Mouse (Mus musculus) neural tube, embryonic 15.5 days (tissue): ENCODE data around the gene Tmem119. TPM values are rescaled to one million over a fixed set of nuclear protein-coding genes. Genes with fewer than 3 reads are reported as not detected.

Source experiments
- ATAC-seq: fragments of 200-750 bp; cut with Nextera tagmentation; 2 replicates; pipeline ENCODE4 v1.8.0; 2017; ENCODE audit warnings: mild to moderate bottlenecking, moderate TSS enrichment, moderate library complexity; ENCODE audit not compliant: low FRiP score
- H3K27ac ChIP-seq: fragments of 300-500 bp; sonication (generic); replicated peaks from 2 replicates; pipeline ENCODE4 v1.5.1; 2015; ENCODE audit warnings: mild to moderate bottlenecking, inconsistent platforms
- H3K27me3 ChIP-seq: fragments of 300-500 bp; sonication (generic); replicated peaks from 2 replicates; pipeline ENCODE4 v1.6.1; 2015; ENCODE audit warnings: inconsistent platforms
- H3K36me3 ChIP-seq: fragments of 300-500 bp; sonication (generic); 2 replicates; pipeline ENCODE4 v1.6.1; 2015; ENCODE audit warnings: inconsistent platforms
- H3K4me1 ChIP-seq: fragments of 300-500 bp; sonication (generic); 2 replicates; pipeline ENCODE4 v1.6.1; 2015; ENCODE audit warnings: inconsistent platforms
- H3K4me2 ChIP-seq: fragments of 300-500 bp; sonication (generic); 2 replicates; pipeline ENCODE4 v1.6.1; 2015; ENCODE audit warnings: inconsistent platforms, mild to moderate bottlenecking, moderate library complexity
- H3K4me3 ChIP-seq: fragments of 300-500 bp; sonication (generic); replicated peaks from 2 replicates; pipeline ENCODE4 v1.5.1; 2015; ENCODE audit warnings: mild to moderate bottlenecking, inconsistent platforms
- H3K9ac ChIP-seq: fragments of 300-500 bp; sonication (generic); replicated peaks from 2 replicates; pipeline ENCODE4 v1.6.1; 2015; ENCODE audit warnings: mild to moderate bottlenecking, inconsistent platforms
- H3K9me3 ChIP-seq: fragments of 300-500 bp; sonication (generic); replicated peaks from 2 replicates; pipeline ENCODE4 v1.6.1; 2016; ENCODE audit warnings: inconsistent platforms
- WGBS: fragments of 180-500 bp; shearing (Covaris S2); methylation state at CpG from one replicate; pipeline ENCODE4 v1.1.7; 2015; ENCODE audit warnings: mixed read lengths; 5-methylcytosine and 5-hydroxymethylcytosine counted together
- polyA plus RNA-seq: library from polyadenylated mRNA; unstranded; fragments of >200 nt; fragmentation: Nextera tagmentation; extraction: Ambion mirVana; gene quantifications from 2 replicates; pipeline ENCODE4 v1.2.1, GENCODE M21; 2015

Gene Tmem119
- polyA plus RNA-seq, 1 experiment from 2014 or later, result 12.1 TPM

GRCm38 (mm10) chr5:113772905-113773519, 27.3 kb downstream of the Tmem119 start:
- Histone ChIP-seq H3K4me3 (peak overlapping the region; percentile 99), H3K9me3 (no peaks in the 10 kb centered on the region), H3K4me2 (peak overlapping the region; percentile 92), H3K27me3 (no peaks in the 10 kb centered on the region), H3K9ac (peak overlapping the region; percentile 67), H3K36me3 (peaks cover 34% of the 10 kb centered on the region), H3K4me1 (peaks cover 36% of the 10 kb centered on the region), H3K27ac (peak overlapping the region; percentile 100)
- ATAC-seq, result peak; percentile 49
- 2% methylated on average over 30 of the region's 38 CpGs for WGBS

- 0% methylated on average over 49 of the region's 49 CpGs for WGBS
- H3K4me2 ChIP-seq, result peak within 1 kb of the TSS; percentile 92
- H3K4me1 ChIP-seq, result peaks cover 38% of the 10 kb centered on the region
- peak within 1 kb of the TSS; percentile 100 for H3K27ac ChIP-seq
- H3K36me3 ChIP-seq, result peaks cover 35% of the 10 kb centered on the region
- H3K9me3 ChIP-seq, result no peaks in the 10 kb centered on the region
- H3K27me3 ChIP-seq, result no peaks in the 10 kb centered on the region
- peak; percentile 89 for ATAC-seq
- peak within 1 kb of the TSS; percentile 99 for H3K4me3 ChIP-seq
- H3K9ac ChIP-seq, result peak within 1 kb of the TSS; percentile 83
Measured at GRCm38 (mm10) chr5:113772450-113772895, 27.8 kb downstream of the Tmem119 start, which contains the start of the genes Sart3 and Iscu. Sart3 (minus strand) TSS chr5:113772510. Iscu (plus strand) TSS chr5:113772748.

DNA sequence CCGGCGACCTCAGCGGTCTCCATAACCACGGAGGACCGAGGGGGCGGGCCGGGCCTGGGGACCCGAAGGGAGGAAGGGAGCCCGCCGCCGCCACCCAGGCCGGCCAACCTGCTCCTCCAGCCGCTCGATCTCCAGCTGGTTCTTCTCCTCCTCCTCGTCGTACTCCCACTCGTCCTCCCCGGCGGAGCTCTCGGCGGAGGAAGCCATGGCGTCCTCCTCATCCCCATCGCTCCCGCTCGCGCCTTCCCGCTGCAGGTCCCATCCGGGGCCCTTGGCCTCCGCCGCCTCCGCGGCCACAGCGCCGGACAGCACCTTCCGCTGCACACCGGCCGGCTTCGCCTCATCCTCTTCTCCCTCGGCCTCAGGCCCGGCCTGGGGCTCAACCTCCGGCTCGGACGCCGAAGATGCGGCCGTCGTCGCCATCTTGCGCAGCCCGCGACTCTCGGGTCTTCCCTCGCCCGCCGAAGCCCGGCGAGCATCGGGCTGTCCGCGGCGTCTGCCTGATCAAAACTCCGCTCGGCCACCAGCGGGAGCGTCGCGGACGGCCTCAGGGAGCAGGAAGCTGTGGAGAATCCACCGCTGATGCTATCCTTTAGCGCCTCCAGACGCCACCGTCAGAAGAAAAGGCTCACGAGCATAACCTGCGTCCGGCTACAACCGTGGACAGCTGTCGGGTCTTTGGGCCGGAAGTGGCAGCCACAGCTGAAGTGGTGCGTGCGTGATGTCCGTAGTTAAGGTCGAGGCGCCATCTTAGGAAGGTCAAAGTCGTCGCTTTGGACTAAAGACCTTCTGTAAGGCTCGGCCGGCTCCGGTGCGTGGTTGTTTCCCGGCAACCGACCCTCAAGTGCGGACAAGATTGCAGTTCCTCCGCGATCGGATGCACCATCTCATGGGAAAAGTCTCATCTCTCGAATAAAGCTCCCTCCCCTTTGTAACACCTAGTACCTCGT, 28.8 kb downstream of the Tmem119 start:
- peak overlapping the region; percentile 92 for H3K4me2 ChIP-seq
- H3K36me3 ChIP-seq, result peaks cover 33% of the 10 kb centered on the region
- peak; percentile 85 for ATAC-seq
- peak overlapping the region; percentile 100 for H3K27ac ChIP-seq
- peak overlapping the region; percentile 83 for H3K9ac ChIP-seq
- peak overlapping the region; percentile 99 for H3K4me3 ChIP-seq
- WGBS, result under 1% methylated on average over 89 of the region's 97 CpGs
- no peaks in the 10 kb centered on the region for H3K9me3 ChIP-seq
- peaks cover 38% of the 10 kb centered on the region for H3K4me1 ChIP-seq
- no peaks in the 10 kb centered on the region for H3K27me3 ChIP-seq

DNA sequence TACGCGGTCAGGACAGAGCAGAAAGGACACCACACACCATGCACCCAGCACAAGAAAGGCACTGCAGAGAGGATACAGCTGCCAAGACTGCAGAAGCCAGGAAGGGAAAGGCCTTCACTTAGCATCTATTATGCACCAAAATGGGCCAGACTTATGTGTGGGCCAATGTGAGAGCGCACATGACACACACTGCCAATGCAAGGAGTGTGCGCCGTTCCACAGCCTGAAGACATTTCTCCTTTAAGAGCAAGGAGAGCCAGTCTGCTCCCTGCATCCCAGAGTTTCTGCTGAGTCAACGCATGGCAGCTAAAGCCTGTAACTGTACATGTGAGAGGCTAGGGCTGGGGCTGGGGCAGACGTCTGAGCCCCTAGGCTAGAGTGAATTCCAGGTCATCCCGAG, 31.5 kb downstream of the Tmem119 start:
- Histone ChIP-seq H3K4me2 (no peak overlapping the region), H3K36me3 (peaks cover 15% of the 10 kb centered on the region), H3K27ac (no peak overlapping the region), H3K4me1 (peaks cover 34% of the 10 kb centered on the region), H3K4me3 (no peak overlapping the region), H3K27me3 (no peaks in the 10 kb centered on the region), H3K9me3 (no peaks in the 10 kb centered on the region), H3K9ac (no peak overlapping the region)
- ATAC-seq, result no peak
- 92% methylated on average over 8 of the region's 8 CpGs for WGBS

DNA sequence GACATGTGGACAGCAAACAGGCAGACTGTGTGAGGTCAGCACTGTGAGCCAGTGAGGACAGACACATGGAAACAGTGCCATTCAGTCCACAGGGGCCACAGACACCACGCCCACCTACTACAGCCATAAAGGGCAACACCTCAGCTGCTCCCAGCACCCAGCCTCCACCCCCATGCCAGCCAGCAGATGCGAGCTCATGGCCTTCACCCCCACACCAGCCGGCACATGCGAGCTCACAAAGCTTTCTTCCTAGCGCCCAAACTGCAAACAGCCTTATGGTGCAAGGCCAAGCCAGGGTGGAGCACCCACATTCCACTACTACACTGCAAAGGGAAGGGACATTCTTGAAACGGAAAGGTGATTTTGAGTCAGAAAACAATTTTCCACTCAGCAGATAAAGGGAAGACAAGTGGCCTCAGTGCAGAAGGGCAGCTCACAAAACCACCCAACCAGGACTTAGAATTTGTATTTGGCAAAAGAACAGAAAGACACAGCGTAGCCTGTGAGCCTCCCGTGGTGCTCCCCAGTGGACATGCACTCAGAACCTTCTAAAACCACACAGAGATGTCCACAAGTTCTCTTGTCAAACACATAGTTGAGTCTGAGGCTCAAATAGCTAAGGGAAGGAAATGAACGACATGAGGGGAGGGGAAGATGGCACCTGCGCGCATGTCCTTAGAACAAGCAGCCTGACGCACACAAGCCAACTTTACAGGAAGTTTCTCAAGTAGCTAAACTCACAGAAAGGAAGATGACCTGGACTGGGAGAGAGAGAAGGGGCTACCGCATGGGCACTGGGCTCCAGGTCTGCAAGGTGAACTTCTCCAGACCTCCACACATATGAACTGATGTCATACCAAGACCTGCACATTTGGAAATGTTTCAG, 34.4 kb downstream of the Tmem119 start:
- ATAC-seq, result no peak
- Histone ChIP-seq H3K9me3 (no peaks in the 10 kb centered on the region), H3K9ac (no peak overlapping the region), H3K4me1 (peaks cover 26% of the 10 kb centered on the region), H3K27ac (no peak overlapping the region), H3K4me3 (no peak overlapping the region), H3K36me3 (peaks cover 37% of the 10 kb centered on the region), H3K27me3 (no peaks in the 10 kb centered on the region), H3K4me2 (no peak overlapping the region)
- 86% methylated on average over 13 of the region's 13 CpGs for WGBS

DNA sequence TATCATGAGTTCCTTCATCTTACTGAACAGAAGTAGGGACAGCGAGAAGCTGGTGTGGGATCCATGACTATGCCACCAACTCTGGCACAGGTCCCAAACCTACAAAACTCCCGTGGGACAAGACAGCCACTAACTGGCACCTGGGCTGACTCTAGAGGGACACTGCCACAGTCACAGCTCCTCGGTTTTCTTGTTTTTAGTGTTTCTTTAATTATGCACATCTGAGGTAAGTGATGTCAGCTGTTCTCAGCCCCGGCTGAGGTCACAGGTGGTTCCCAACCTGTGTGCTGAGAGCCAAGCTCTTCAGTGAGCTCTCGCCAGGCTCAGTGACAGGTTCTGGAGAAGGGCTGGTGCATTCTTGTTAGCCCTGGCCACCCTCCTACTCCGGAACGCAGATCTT, 35.9 kb downstream of the Tmem119 start:
- H3K9ac ChIP-seq, result no peak overlapping the region
- WGBS, result 91% methylated on average over 7 of the region's 7 CpGs
- H3K27me3 ChIP-seq, result no peaks in the 10 kb centered on the region
- no peak for ATAC-seq
- H3K4me1 ChIP-seq, result peaks cover 13% of the 10 kb centered on the region
- H3K9me3 ChIP-seq, result no peaks in the 10 kb centered on the region
- H3K4me2 ChIP-seq, result no peak overlapping the region
- H3K36me3 ChIP-seq, result peaks cover 50% of the 10 kb centered on the region
- H3K4me3 ChIP-seq, result no peak overlapping the region
- no peak overlapping the region for H3K27ac ChIP-seq

GRCm38 (mm10) chr5:113761585-113761984, 38.7 kb downstream of the Tmem119 start:
- H3K4me2 ChIP-seq, result no peak overlapping the region
- WGBS, result 94% methylated on average over 2 of the region's 2 CpGs
- H3K4me1 ChIP-seq, result no peaks in the 10 kb centered on the region
- no peaks in the 10 kb centered on the region for H3K9me3 ChIP-seq
- H3K27me3 ChIP-seq, result no peaks in the 10 kb centered on the region
- H3K4me3 ChIP-seq, result no peak overlapping the region
- no peak overlapping the region for H3K9ac ChIP-seq
- H3K27ac ChIP-seq, result no peak overlapping the region
- peaks cover 68% of the 10 kb centered on the region for H3K36me3 ChIP-seq
- no peak for ATAC-seq

DNA sequence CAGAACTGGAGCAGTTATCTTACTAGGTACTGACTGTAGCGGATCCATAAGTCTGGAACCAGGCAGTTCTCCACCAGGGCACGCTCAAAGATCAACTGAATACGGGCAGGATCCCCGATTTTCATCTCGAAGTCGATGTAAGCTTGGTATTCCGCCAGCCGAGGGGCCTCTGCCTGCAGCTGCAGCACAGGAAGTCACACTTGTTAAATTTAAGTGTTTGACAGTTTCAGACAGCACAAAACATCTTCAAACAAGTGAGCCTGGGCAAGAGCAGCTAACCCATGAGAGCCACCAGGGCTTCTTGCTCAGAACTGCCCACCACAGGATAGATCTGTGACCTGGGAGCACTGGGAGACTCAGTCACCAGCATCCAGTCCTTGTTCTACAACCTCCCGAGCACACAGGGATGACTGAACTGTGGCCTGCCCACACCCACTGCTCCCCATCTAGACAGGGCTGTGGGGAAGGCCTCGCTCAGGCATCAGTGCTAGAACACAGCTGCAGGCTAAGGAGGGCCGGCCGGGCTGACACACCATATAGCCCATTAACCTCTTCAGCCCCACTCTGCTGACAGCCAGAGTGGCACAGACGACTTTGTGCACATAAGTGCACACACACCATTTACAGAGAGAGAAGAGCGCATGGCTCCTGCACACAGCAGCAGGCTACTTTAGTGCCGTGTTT, 44.8 kb downstream of the Tmem119 start:
- no peak overlapping the region for H3K4me3 ChIP-seq
- H3K27me3 ChIP-seq, result no peaks in the 10 kb centered on the region
- no peaks in the 10 kb centered on the region for H3K4me1 ChIP-seq
- H3K27ac ChIP-seq, result no peak overlapping the region
- H3K9ac ChIP-seq, result no peak overlapping the region
- peaks cover 98% of the 10 kb centered on the region for H3K36me3 ChIP-seq
- H3K4me2 ChIP-seq, result no peak overlapping the region
- no peak for ATAC-seq
- WGBS, result 93% methylated on average over 15 of the region's 15 CpGs
- no peaks in the 10 kb centered on the region for H3K9me3 ChIP-seq

DNA sequence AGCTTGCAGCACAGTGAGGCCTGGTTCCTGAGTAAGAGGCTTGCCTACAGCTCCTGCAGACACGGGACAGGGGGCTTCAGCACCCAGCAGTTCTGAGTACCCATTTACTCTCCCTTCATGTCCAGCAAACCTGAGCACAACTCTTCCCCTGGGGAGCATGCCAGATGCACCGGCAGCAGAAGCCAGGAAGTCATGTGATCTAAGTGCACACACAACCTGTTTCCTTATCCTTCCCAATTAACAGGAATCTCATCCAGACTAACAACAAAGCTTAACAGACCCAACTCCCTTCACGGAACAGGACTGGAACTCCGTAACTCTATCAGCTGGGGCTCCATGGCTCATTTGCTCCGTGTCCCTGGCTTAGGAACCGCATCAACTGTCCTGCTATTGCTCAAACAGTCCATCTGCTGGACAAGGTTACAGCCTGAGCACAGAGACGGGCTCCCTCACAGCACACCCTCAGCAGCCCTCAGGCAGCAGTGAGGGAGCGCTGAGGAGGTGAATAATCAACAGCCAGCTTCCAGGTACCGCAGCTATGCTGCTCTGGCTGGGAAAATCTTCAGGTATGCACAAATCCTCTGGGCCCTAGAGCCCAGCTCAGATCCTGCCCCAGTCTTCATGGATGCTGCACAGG, 48.7 kb downstream of the Tmem119 start:
- no peak for ATAC-seq
- peaks cover 99% of the 10 kb centered on the region for H3K36me3 ChIP-seq
- H3K9ac ChIP-seq, result no peak overlapping the region
- H3K27me3 ChIP-seq, result no peaks in the 10 kb centered on the region
- WGBS, result 86% methylated on average over 9 of the region's 9 CpGs
- no peaks in the 10 kb centered on the region for H3K4me1 ChIP-seq
- H3K4me2 ChIP-seq, result no peak overlapping the region
- H3K4me3 ChIP-seq, result no peak overlapping the region
- no peak overlapping the region for H3K27ac ChIP-seq
- H3K9me3 ChIP-seq, result no peaks in the 10 kb centered on the region

DNA sequence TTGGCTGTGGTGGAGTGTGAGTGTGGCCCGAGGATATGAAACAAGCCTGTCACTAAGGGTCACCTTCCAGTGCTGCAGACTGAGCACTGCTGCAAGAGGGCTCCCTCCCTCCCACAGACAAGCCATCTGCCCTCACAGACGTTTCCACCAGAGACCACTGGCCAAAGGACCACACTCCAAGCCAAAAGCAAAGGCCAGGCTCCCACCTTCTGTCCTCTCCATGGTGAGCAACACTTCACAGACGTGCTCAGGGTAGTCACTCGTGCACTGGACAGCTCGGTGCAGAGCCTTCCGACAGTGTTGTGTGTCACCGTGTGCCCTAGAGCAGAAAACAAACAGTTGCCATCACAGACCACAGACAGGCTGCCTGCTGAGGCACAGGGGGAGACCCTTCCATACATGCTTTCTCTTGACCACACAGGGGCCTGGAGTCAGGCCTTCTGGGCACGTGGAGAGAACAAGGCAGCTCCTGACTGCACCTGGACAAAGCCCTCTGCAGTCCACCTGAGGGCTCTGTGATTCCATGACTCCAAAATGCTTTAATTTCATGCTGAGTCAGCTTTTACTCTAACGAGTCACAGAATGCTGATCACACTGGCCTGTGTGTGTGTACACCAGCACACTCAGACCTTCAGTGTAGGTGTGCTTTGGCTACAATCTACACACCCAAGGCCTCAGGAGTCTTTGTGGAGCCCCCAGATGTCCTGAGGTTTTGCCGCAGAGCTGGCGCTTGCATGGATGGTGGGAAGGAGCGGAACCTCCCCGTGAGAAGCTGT, 51.6 kb downstream of the Tmem119 start:
- no peak for ATAC-seq
- Histone ChIP-seq H3K36me3 (peaks cover 98% of the 10 kb centered on the region), H3K9me3 (no peaks in the 10 kb centered on the region), H3K4me1 (no peaks in the 10 kb centered on the region), H3K27ac (no peak overlapping the region), H3K4me2 (no peak overlapping the region), H3K9ac (no peak overlapping the region), H3K27me3 (no peaks in the 10 kb centered on the region), H3K4me3 (no peak overlapping the region)
- 96% methylated on average over 13 of the region's 13 CpGs for WGBS
